ENCODE assay signal across 18 mouse cellular contexts in genomic region chr11:46209884-46210283, GRCm38 (mm10). TPM values are rescaled to one million over a fixed set of nuclear protein-coding genes. Genes with fewer than 3 reads are reported as not detected.
DNase-seq lines count a peak whose midpoint lies in the region; ATAC-seq and TF ChIP-seq lines count a peak whose summit lies in the region.
"Had no signal": no experiment of that assay in that cellular context is flagged by ENCODE, and none has a peak within 500 bp of the region (broad histone marks: within the 10 kb centered on the region; RNA-seq: fewer than 3 reads in every experiment).

No protein-coding gene starts in this region.

- peak overlapping the region; percentile 22; the same call in 1 of the 2 replicates for H3K27ac ChIP-seq in heart, embryonic 11.5 days (ENCODE audit: low read depth, low read length)
- H3K27ac ChIP-seq in kidney, adult 2 months (ENCODE audit: insufficient read depth, low read depth, low read length) = no peak overlapping the region; the same call in 1 of the 2 replicates
- 0 out of 2 replicates have a peak overlapping the region, but pooled peaks have one; percentile 23 for H3K27ac ChIP-seq in neural tube, embryonic 13.5 days (replicated peaks)
- H3K27ac ChIP-seq in neural tube, embryonic 15.5 days (replicated peaks) = no peak overlapping the region
- H3K27ac ChIP-seq in stomach, postnatal 0 days (replicated peaks) = 0 out of 2 replicates have a peak overlapping the region, but pooled peaks have one; percentile 24
- H3K27ac ChIP-seq: embryonic facial prominence, embryonic 12.5 days had no signal

- no peak overlapping the region for H3K4me3 ChIP-seq in heart, embryonic 11.5 days (ENCODE audit: low read depth, low read length)
- H3K4me3 ChIP-seq in kidney, adult 2 months (ENCODE audit: insufficient read depth, low read depth, low read length) = no peak overlapping the region
- H3K4me3 ChIP-seq in neural tube, embryonic 13.5 days = no peak overlapping the region
- H3K4me3 ChIP-seq in neural tube, embryonic 15.5 days (replicated peaks) = no peak overlapping the region
- H3K4me3 ChIP-seq in stomach, postnatal 0 days (ENCODE audit: low read depth, low read length) = no peak overlapping the region
- H3K4me3 ChIP-seq: embryonic facial prominence, embryonic 12.5 days had no signal

- no peak for TF ChIP-seq EP300 in stomach, postnatal 0 days (optimal IDR thresholded peaks at IDR 0.05)

- TF ChIP-seq CTCF in kidney, adult 2 months (conservative IDR thresholded peaks at IDR 0.05; ENCODE audit: insufficient read depth, insufficient read length, low read depth, low read length) = no peak
- no peak for TF ChIP-seq CTCF in stomach, postnatal 0 days (IDR thresholded peaks at IDR 0.05; ENCODE audit: low read depth)

- H3K27me3 ChIP-seq in heart, embryonic 11.5 days (ENCODE audit: control insufficient read depth, insufficient read depth, low read length) = no peaks in the 10 kb centered on the region
- no peaks in the 10 kb centered on the region for H3K27me3 ChIP-seq in kidney, adult 2 months (replicated peaks; ENCODE audit: control insufficient read depth, insufficient read depth, low read length)
- H3K27me3 ChIP-seq in neural tube, embryonic 13.5 days = no peaks in the 10 kb centered on the region
- H3K27me3 ChIP-seq in neural tube, embryonic 15.5 days (replicated peaks) = no peaks in the 10 kb centered on the region
- no peaks in the 10 kb centered on the region for H3K27me3 ChIP-seq in stomach, postnatal 0 days (ENCODE audit: control insufficient read depth, insufficient read depth, low read length)
- H3K27me3 ChIP-seq: embryonic facial prominence, embryonic 12.5 days; Patski had no signal

- no peak overlapping the region for H3K4me2 ChIP-seq in heart, embryonic 11.5 days
- H3K4me2 ChIP-seq in neural tube, embryonic 13.5 days = no peak overlapping the region
- H3K4me2 ChIP-seq in neural tube, embryonic 15.5 days = no peak overlapping the region
- H3K4me2 ChIP-seq in stomach, postnatal 0 days (replicated peaks; ENCODE audit: low read depth) = no peak overlapping the region
- H3K4me2 ChIP-seq: embryonic facial prominence, embryonic 12.5 days; liver, embryonic 11.5 days; lung, embryonic 14.5 days had no signal

- H3K4me1 ChIP-seq in heart, embryonic 11.5 days (ENCODE audit: control insufficient read depth, insufficient read depth, low read length) = peaks cover 65% of the 10 kb centered on the region
- peaks cover 12% of the 10 kb centered on the region; the same call in 1 of the 2 replicates for H3K4me1 ChIP-seq in kidney, adult 2 months (ENCODE audit: control insufficient read depth, insufficient read depth, low read length)
- peaks cover 11% of the 10 kb centered on the region for H3K4me1 ChIP-seq in neural tube, embryonic 13.5 days (replicated peaks)
- peaks cover 8% of the 10 kb centered on the region for H3K4me1 ChIP-seq in neural tube, embryonic 15.5 days
- peaks cover 3% of the 10 kb centered on the region; the same call in 1 of the 2 replicates for H3K4me1 ChIP-seq in stomach, postnatal 0 days (replicated peaks; ENCODE audit: control insufficient read depth, insufficient read depth)

- no peak for ATAC-seq in heart, embryonic 11.5 days (replicated peaks; ENCODE audit: insufficient number of reproducible peaks, low FRiP score, low TSS enrichment)
- ATAC-seq in neural tube, embryonic 13.5 days (ENCODE audit: low read depth) = no peak
- no peak for ATAC-seq in neural tube, embryonic 15.5 days (ENCODE audit: low FRiP score)
- no peak for ATAC-seq in stomach, postnatal 0 days (ENCODE audit: low FRiP score, low TSS enrichment)
- ATAC-seq in erythroblast, adult 5-6 weeks (replicated peaks; ENCODE audit: low FRiP score, poor library complexity, severe bottlenecking) = no peak
- ATAC-seq: forebrain, embryonic 14.5 days; midbrain, embryonic 16.5 days; Patski had no signal

- TF ChIP-seq POLR2A in kidney, adult 2 months (IDR thresholded peaks at IDR 0.05; ENCODE audit: low read depth, low read length) = no peak

- WGBS in heart, embryonic 11.5 days (ENCODE audit: insufficient replicate concordance) = 37% methylated on average over 2 of the region's 2 CpGs
- WGBS in kidney, adult 2 months = 37% methylated on average over 2 of the region's 2 CpGs
- 50% methylated on average over 2 of the region's 2 CpGs for WGBS in neural tube, embryonic 13.5 days
- 43% methylated on average over 2 of the region's 2 CpGs for WGBS in neural tube, embryonic 15.5 days
- 59% methylated on average over 2 of the region's 2 CpGs for WGBS in stomach, postnatal 0 days

- no peaks in the 10 kb centered on the region for H3K9me3 ChIP-seq in heart, embryonic 11.5 days (replicated peaks; ENCODE audit: control insufficient read depth, low read length)
- H3K9me3 ChIP-seq in neural tube, embryonic 13.5 days = no peaks in the 10 kb centered on the region
- H3K9me3 ChIP-seq in neural tube, embryonic 15.5 days (replicated peaks) = no peaks in the 10 kb centered on the region
- H3K9me3 ChIP-seq in stomach, postnatal 0 days (ENCODE audit: control insufficient read depth, low read length) = no peaks in the 10 kb centered on the region
- H3K9me3 ChIP-seq: embryonic facial prominence, embryonic 12.5 days had no signal

- no peak for DNase-seq in heart, adult 9 months (ENCODE audit: low spot score in 2 of 2)
- DNase-seq in kidney, adult 2 months = peak; percentile 65
- no peak for DNase-seq in kidney, postnatal 10 days
- no peak for DNase-seq in stomach, postnatal 0 days (ENCODE audit: low spot score)
- DNase-seq: cerebellum, adult 18-20 months; heart, adult 18-20 months; lung, embryonic 14.5 days had no signal

- H3K9ac ChIP-seq in heart, embryonic 11.5 days (ENCODE audit: low read depth, low read length) = no peak overlapping the region
- H3K9ac ChIP-seq in neural tube, embryonic 13.5 days = no peak overlapping the region
- no peak overlapping the region for H3K9ac ChIP-seq in neural tube, embryonic 15.5 days (replicated peaks)
- H3K9ac ChIP-seq in stomach, postnatal 0 days (ENCODE audit: low read length) = no peak overlapping the region
- H3K9ac ChIP-seq: embryonic facial prominence, embryonic 12.5 days; lung, embryonic 14.5 days had no signal

- H3K36me3 ChIP-seq in heart, embryonic 11.5 days (ENCODE audit: control insufficient read depth, insufficient read depth, low read length) = no peaks in the 10 kb centered on the region
- no peaks in the 10 kb centered on the region for H3K36me3 ChIP-seq in kidney, adult 2 months (ENCODE audit: control insufficient read depth, insufficient read depth, low read length)
- peaks cover 59% of the 10 kb centered on the region for H3K36me3 ChIP-seq in neural tube, embryonic 13.5 days
- peaks cover 48% of the 10 kb centered on the region for H3K36me3 ChIP-seq in neural tube, embryonic 15.5 days
- H3K36me3 ChIP-seq in stomach, postnatal 0 days (ENCODE audit: control insufficient read depth, insufficient read depth, low read length) = no peaks in the 10 kb centered on the region

RNA-seq across cellular contexts. Expression of gene Fndc9, which starts 25.4 kb away (rescaled TPM):
- polyA plus RNA-seq in heart, embryonic 11.5 days (2014; fragmentation: Nextera tagmentation; extraction: Ambion mirVana) = not detected in 2 replicates
- not detected in 2 replicates for polyA plus RNA-seq in kidney, adult 2 months (2012; rRNA removed)
- 0.46 and 0.84 TPM in 2 replicates for polyA plus RNA-seq in neural tube, embryonic 13.5 days (2015; fragmentation: Nextera tagmentation; extraction: Ambion mirVana)
- 1.5 and 2.3 TPM in 2 replicates for polyA plus RNA-seq in neural tube, embryonic 15.5 days (2015; fragmentation: Nextera tagmentation; extraction: Ambion mirVana)
- polyA plus RNA-seq in stomach, postnatal 0 days (2015; fragmentation: Nextera tagmentation; extraction: Ambion mirVana) = 6.9 and 8.2 TPM in 2 replicates
- not detected in 2 replicates for total RNA-seq in erythroblast, adult 5-6 weeks (2015; ENCODE audit: low replicate concordance)
- not detected in 2 replicates for total RNA-seq in erythroblast, adult 5-6 weeks (2017; ENCODE audit: low replicate concordance)
- total RNA-seq: gastrocnemius, adult 18-20 months; heart, adult 18-20 months; hematopoietic stem cell, adult 5-6 weeks had no signal
- polyA plus RNA-seq: liver, embryonic 11.5 days; lung, embryonic 14.5 days had no signal

RNA-seq across cellular contexts. Expression of gene Nipal4, which starts 43.6 kb away (rescaled TPM):
- polyA plus RNA-seq in heart, embryonic 11.5 days (2014; fragmentation: Nextera tagmentation; extraction: Ambion mirVana) = 12.2 and 18.2 TPM in 2 replicates
- polyA plus RNA-seq in kidney, adult 2 months (2012; rRNA removed) = 0.19 and 0.30 TPM in 2 replicates
- 0.11 and 0.25 TPM in 2 replicates for polyA plus RNA-seq in neural tube, embryonic 13.5 days (2015; fragmentation: Nextera tagmentation; extraction: Ambion mirVana)
- 0.15 and 0.75 TPM in 2 replicates for polyA plus RNA-seq in neural tube, embryonic 15.5 days (2015; fragmentation: Nextera tagmentation; extraction: Ambion mirVana)
- polyA plus RNA-seq in stomach, postnatal 0 days (2015; fragmentation: Nextera tagmentation; extraction: Ambion mirVana) = 29.2 and 30.0 TPM in 2 replicates
- total RNA-seq in erythroblast, adult 5-6 weeks (2015; ENCODE audit: low replicate concordance) = not detected in 2 replicates
- total RNA-seq in erythroblast, adult 5-6 weeks (2017; ENCODE audit: low replicate concordance) = not detected in 2 replicates
- total RNA-seq: gastrocnemius, adult 18-20 months; heart, adult 18-20 months; hematopoietic stem cell, adult 5-6 weeks had no signal
- polyA plus RNA-seq: Patski had no signal

Comparison
In these comparisons a context has a peak if more than half of its experiments do, and no peak if none do; other contexts are left out.
1. H3K27ac ChIP-seq: peak in heart, embryonic 11.5 days (single experiment), neural tube, embryonic 13.5 days (single experiment) and stomach, postnatal 0 days (single experiment); none in kidney, adult 2 months (single experiment) and neural tube, embryonic 15.5 days (single experiment).